Mouse (Mus musculus): ENCODE results near the gene Dync1li2. TPM values are rescaled to one million over a fixed set of nuclear protein-coding genes. Genes with fewer than 3 reads are reported as not detected.

The Dync1li2 gene
- total and polyA plus RNA-seq, 3 experiments = 12.7 to 22.8 (median 14.3) TPM

DNA sequence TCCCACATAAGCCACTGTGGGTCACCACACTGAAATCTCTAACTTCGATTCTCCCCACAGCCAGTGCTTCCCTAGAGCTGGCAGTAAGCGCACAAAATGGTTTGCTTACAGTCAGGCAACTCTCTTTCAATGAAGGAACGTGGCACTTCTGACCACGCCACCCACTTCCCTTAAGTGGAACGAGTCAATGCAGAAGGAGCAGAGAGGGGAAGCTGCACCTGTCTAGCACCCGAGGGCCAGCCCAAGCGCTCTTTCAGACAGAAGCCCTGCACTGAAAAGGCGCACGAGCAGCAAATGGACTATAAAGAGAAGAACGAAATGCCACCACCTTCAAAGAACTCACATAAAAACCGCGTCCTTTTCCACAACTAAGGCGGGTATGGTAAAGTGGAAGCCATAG, 15.1 kb downstream of the Dync1li2 start:
- peaks cover 2% of the 10 kb centered on the region for H3K9me3 ChIP-seq (replicated peaks; ENCODE audit: low read length)
- H3K4me1 ChIP-seq (ENCODE audit: control insufficient read depth in 1 of 2, insufficient read depth in 2 of 2) = no peaks in the 10 kb centered on the region
- H3K36me3 ChIP-seq (replicated peaks in 1 of 2; ENCODE audit: control insufficient read depth in 1 of 2, insufficient read depth in 1 of 2, low read length in 1 of 2) = peaks cover 71 to 95% of the 10 kb centered on the region in 2 experiments
- no peak overlapping the region for H3K4me3 ChIP-seq (replicated peaks in 1 of 3; ENCODE audit: low read depth in 2 of 3, low read length in 2 of 3, poor library complexity in 1 of 3)
- no peaks in the 10 kb centered on the region for H3K79me2 ChIP-seq (replicated peaks; ENCODE audit: control insufficient read depth, extremely low read depth, insufficient read depth, poor library complexity, severe bottlenecking)
- H3K27ac ChIP-seq (ENCODE audit: insufficient read depth, low read depth) = no peak overlapping the region
- TF ChIP-seq SMC3 (IDR thresholded peaks at IDR 0.05; ENCODE audit: low read depth, low read length) = no peak
- no peak for TF ChIP-seq ETS1 (conservative IDR thresholded peaks at IDR 0.05; ENCODE audit: low read depth, low read length)
- TF ChIP-seq ELF1 (IDR thresholded peaks at IDR 0.05; ENCODE audit: low read depth, low read length) = no peak
- TF ChIP-seq USF2 (conservative IDR thresholded peaks at IDR 0.05; ENCODE audit: low read depth, low read length) = no peak
- no peak for TF ChIP-seq JUND (conservative IDR thresholded peaks at IDR 0.05; ENCODE audit: low read depth, low read length)
- TF ChIP-seq TBP (conservative IDR thresholded peaks at IDR 0.05; ENCODE audit: low read depth, low read length) = no peak
- no peak for TF ChIP-seq CTCF (conservative IDR thresholded peaks at IDR 0.05 in 1 of 2, IDR thresholded peaks at IDR 0.05 in 1 of 2; ENCODE audit: low read depth in 2 of 2, low read length in 2 of 2)
- no peak for TF ChIP-seq NRF1 (IDR thresholded peaks at IDR 0.05; ENCODE audit: low read depth, low read length)
- no peak for TF ChIP-seq CHD1 (IDR thresholded peaks at IDR 0.05; ENCODE audit: low read depth, low read length)
- no peak overlapping the region for H3K4me2 ChIP-seq (ENCODE audit: insufficient read depth, low read depth, poor library complexity, severe bottlenecking)
- in situ Hi-C loops (cut with MboI; ENCODE audit: low pct_ligation_motif_present, low pct_unique_long_range_greater_than_20kb, low sequenced_read_pairs) = no loop called here
- no peaks in the 10 kb centered on the region for H3K27me3 ChIP-seq (replicated peaks)
- no peak for DNase-seq (ENCODE audit: extremely low read depth)
- dilution Hi-C loops (cut with MboI; ENCODE audit: extremely low pct_ligation_motif_present, extremely low pct_unique_long_range_greater_than_20kb, low sequenced_read_pairs) = no loop called here
- H3K9ac ChIP-seq (ENCODE audit: insufficient read depth, low read depth) = no peak overlapping the region

- DNase-seq (ENCODE audit: extremely low read depth) = no peak
- in situ Hi-C loops (cut with MboI; ENCODE audit: low pct_ligation_motif_present, low pct_unique_long_range_greater_than_20kb, low sequenced_read_pairs) = no loop called here
- dilution Hi-C loops (cut with MboI; ENCODE audit: extremely low pct_ligation_motif_present, extremely low pct_unique_long_range_greater_than_20kb, low sequenced_read_pairs) = no loop called here
- no peak overlapping the region for H3K9ac ChIP-seq (ENCODE audit: insufficient read depth, low read depth)
- no peaks in the 10 kb centered on the region for H3K9me3 ChIP-seq (replicated peaks; ENCODE audit: low read length)
- peaks cover 0 to 4% of the 10 kb centered on the region in 2 experiments; a peak in 1 of 4 replicates for H3K4me1 ChIP-seq (ENCODE audit: control insufficient read depth in 1 of 2, insufficient read depth in 2 of 2)
- no peak overlapping the region for H3K4me2 ChIP-seq (ENCODE audit: insufficient read depth, low read depth, poor library complexity, severe bottlenecking)
- no peaks in the 10 kb centered on the region for H3K27me3 ChIP-seq (replicated peaks)
- H3K79me2 ChIP-seq (replicated peaks; ENCODE audit: control insufficient read depth, extremely low read depth, insufficient read depth, poor library complexity, severe bottlenecking) = no peaks in the 10 kb centered on the region
- H3K36me3 ChIP-seq (replicated peaks in 1 of 2; ENCODE audit: control insufficient read depth in 1 of 2, insufficient read depth in 1 of 2, low read length in 1 of 2) = peaks cover 70 to 92% of the 10 kb centered on the region in 2 experiments
- TF ChIP-seq MAFK (IDR thresholded peaks at IDR 0.05; ENCODE audit: insufficient replicate concordance, low read length) = no peak
- no peak for TF ChIP-seq MYC (IDR thresholded peaks at IDR 0.05; ENCODE audit: low read depth, low read length)
- no peak for TF ChIP-seq JUND (conservative IDR thresholded peaks at IDR 0.05; ENCODE audit: low read depth, low read length)
- TF ChIP-seq MEF2A (IDR thresholded peaks at IDR 0.05; ENCODE audit: borderline replicate concordance, low read depth, low read length) = no peak
- TF ChIP-seq USF1 (IDR thresholded peaks at IDR 0.05; ENCODE audit: low read depth, low read length) = no peak
- TF ChIP-seq KAT2A (IDR thresholded peaks at IDR 0.05; ENCODE audit: insufficient replicate concordance, low read length) = no peak
- TF ChIP-seq CHD1 (IDR thresholded peaks at IDR 0.05; ENCODE audit: low read depth, low read length) = no peak
- no peak for TF ChIP-seq POLR2A (IDR thresholded peaks at IDR 0.05; ENCODE audit: low read depth, low read length)
- no peak for TF ChIP-seq POLR2AphosphoS2 (IDR thresholded peaks at IDR 0.05; ENCODE audit: low read depth, low read length)
- no peak for TF ChIP-seq CTCF (conservative IDR thresholded peaks at IDR 0.05 in 1 of 2, IDR thresholded peaks at IDR 0.05 in 1 of 2; ENCODE audit: low read depth in 2 of 2, low read length in 2 of 2)
- TF ChIP-seq ZC3H11A (IDR thresholded peaks at IDR 0.05; ENCODE audit: low read depth, low read length) = no peak
- TF ChIP-seq GABPA (IDR thresholded peaks at IDR 0.05; ENCODE audit: insufficient replicate concordance, low read depth, low read length) = no peak
- no peak for TF ChIP-seq MAX (IDR thresholded peaks at IDR 0.05; ENCODE audit: low read length)
- H3K4me3 ChIP-seq (replicated peaks in 1 of 3; ENCODE audit: low read depth in 2 of 3, low read length in 2 of 3, poor library complexity in 1 of 3) = no peak overlapping the region
- no peak overlapping the region for H3K27ac ChIP-seq (ENCODE audit: insufficient read depth, low read depth)
Observed at GRCm38 (mm10) chr8:104422313-104422712, 20.5 kb downstream of the Dync1li2 start.

All from CH12.LX (cell line).